Mouse (Mus musculus) NIH3T3 (cell line): ENCODE data around the gene Pfdn6.
A peak's percentile ranks its signal among the peaks of the same experiment; 100 is the strongest.
"Not testable (repeated sequence)": the region's sequence is repeated elsewhere in the genome, so short reads cannot be mapped to it uniquely, and the experiment has no call there.

ENCODE experiments used
- DNase-seq: peaks from one replicate; pipeline ENCODE4 v3.0.0-alpha.2; 2012; ENCODE audit warnings: low read depth

Pfdn6 gene

DNA sequence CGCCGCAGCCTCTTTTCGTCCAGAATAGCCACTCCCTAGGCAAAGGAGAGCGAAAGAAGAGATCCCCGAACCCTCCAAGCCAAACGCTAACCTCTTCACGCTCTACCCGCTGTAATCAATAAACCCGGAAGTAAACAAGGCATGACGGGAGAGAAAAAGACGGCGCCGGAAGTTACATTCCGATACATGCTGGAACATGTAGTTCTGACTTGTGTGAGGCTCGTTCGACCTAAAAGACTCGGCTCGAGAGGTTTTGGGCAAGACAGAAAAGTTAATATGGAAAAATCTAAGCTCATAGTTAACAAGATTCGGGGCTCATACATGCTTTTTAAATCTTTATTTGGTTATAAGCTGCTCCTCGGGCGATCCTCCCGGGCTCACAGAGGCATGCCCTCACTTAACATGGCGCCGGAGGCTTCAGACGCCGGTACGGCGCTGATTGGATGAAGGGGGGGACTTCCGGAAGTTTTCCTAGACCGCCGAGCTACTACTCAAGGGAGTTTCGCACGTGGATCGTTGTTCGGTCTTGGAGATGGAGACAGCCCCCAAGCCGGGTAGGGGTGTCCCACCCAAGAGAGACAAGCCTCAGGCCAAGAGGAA, at the start of gene Pfdn6, which contains the start of gene Wdr46:
Gene Pfdn6, minus strand, starts transcription at position 138 of the 600 bp plus-strand sequence.
Gene Wdr46, plus strand, starts transcription at position 455 of the 600 bp plus-strand sequence.
- DNase-seq = peak; percentile 91

DNA sequence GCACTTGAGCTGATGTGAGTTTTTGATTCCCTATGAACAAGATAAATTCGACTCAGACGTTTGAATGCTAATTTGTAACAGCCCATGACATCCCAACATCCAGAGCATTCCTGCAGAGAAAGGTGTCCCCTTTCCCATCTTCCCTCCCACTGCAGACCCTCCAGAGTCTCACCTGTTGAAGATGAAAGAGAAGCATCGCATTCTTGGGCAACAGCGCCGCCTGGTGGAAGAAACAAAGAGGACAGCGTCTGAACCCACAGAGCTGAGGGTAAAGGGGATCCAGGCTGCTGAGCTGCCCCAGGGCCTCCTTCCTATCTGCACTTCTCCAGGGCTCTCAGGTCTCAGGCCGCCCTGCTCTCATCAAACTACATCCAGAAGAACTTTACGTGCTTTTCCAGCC, 42.0 kb upstream of the Pfdn6 start:
- DNase-seq = not testable (repeated sequence)

- not testable (repeated sequence) for DNase-seq
Observed at GRCm38 (mm10) chr17:33981192-33981909, 41.2 kb upstream of the Pfdn6 start.

- no peak for DNase-seq
Observed at GRCm38 (mm10) chr17:33980181-33981035, 40.3 kb upstream of the Pfdn6 start.

GRCm38 (mm10) chr17:33979512-33980050, 39.4 kb upstream of the Pfdn6 start:
- DNase-seq = no peak

DNA sequence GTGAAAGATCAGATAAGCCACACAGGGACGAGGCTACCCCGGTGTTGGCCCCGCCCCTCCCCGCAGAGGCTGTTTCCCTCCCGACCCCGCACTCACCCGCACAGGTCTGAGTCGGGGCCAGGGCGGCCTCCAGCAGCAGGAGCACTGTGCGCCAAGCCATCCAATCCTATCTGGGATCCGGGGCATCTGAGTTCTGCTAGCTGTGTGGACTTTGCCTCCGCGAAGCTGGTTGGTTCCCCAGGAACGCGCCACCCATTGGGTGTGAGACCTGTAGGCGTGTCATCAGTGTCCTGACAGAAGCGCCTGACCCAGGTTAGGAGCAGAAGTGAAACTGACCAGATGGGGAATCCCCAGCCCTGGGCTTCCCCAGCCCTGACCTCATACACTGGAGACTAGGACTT, 38.5 kb upstream of the Pfdn6 start:
- peak; percentile 60 for DNase-seq

DNA sequence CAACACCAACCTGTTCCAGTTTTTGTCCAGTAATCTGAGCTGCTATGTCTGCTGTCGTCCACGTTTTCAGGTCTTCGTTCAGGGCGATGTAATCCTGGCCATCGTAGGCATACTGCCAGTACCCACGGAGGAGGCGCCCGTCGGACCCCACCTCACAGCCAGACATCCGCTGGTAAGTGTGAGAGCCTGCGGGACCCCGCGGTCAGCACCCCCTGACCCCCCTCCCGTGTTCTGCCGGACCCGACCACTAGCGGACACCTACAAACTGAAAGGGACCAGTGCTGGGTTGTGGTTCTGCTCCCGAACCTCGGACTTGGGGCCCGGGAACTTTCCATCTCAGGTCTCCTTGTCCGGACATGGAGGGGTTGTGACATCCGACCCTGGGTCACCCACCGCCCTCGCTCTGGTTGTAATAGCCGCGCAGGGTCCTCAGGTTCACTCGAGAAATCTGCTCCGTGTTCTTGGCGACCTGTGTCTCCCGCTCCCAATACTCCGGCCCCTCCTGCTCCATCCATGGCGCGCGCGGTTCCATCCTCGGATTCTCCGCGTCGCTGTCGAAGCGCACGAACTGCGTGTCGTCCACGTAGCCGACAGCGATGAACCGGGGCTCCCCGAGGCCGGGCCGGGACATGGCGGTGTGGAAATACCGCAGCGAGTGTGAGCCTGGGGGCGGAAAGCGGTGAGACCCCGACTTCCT, 37.9 kb upstream of the Pfdn6 start:
- DNase-seq = no peak

GRCm38 (mm10) chr17:33973572-33973971, 33.4 kb upstream of the Pfdn6 start:
- DNase-seq = no peak

GRCm38 (mm10) chr17:33972691-33973090, 32.5 kb upstream of the Pfdn6 start:
- peak; percentile 67 for DNase-seq

GRCm38 (mm10) chr17:33969394-33969793, 29.3 kb upstream of the Pfdn6 start:
- DNase-seq = no peak

GRCm38 (mm10) chr17:33968927-33969326, 28.8 kb upstream of the Pfdn6 start:
- DNase-seq = peak; percentile 87

DNA sequence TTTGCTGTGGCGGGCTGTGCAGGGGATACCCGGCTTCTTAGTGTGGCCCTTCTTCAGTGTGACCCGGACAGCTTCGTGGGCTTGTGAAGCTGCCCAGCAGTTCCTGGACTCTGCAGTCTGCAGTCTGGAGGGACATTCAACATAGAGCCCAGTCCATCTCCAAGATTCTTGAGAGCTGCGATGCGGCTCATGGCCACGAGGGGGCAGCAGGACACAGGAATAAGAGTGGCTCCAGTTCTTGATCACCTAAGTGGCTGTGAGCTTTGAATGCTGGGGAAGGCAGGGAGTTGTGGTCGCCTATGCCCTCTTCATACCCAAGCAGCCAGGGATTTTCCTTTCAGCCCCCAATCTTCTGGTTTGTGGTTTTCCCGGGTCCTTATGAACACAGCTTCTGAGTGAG, 28.3 kb upstream of the Pfdn6 start:
- DNase-seq = peak; percentile 93

DNA sequence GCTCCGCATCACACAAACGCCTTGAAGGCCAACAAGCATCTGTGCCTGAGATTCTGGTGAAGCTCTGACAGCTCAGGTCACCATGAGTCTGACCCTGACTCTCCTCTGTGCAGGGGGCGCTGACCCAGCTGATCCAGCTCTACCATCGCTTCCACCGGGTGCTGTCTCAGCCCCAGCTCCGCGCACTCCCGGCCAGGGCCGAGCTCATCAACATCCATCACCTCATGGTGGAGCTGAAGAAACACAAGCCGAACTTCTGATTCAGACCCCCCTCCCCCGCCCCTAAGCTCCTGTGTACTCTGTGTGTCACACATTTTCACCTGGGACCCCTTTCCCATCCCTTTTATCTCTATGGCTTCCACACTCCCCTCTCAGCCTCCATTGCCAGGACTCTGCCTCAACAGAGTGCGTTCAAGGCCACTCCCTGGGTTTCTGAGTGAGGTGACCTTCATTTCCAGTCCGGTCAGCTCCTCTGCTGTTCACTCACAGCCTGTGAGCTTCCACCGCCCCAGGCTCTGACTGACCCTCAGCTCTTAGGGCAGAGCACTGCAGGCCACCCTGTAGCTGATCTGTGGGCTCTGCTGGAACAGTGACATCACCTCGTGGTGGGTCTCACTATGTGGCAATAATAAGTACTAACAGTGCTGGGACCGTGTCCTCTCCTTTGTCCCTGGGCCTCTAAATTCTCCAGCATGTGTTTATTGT, 25.9 kb upstream of the Pfdn6 start:
- no peak for DNase-seq

DNA sequence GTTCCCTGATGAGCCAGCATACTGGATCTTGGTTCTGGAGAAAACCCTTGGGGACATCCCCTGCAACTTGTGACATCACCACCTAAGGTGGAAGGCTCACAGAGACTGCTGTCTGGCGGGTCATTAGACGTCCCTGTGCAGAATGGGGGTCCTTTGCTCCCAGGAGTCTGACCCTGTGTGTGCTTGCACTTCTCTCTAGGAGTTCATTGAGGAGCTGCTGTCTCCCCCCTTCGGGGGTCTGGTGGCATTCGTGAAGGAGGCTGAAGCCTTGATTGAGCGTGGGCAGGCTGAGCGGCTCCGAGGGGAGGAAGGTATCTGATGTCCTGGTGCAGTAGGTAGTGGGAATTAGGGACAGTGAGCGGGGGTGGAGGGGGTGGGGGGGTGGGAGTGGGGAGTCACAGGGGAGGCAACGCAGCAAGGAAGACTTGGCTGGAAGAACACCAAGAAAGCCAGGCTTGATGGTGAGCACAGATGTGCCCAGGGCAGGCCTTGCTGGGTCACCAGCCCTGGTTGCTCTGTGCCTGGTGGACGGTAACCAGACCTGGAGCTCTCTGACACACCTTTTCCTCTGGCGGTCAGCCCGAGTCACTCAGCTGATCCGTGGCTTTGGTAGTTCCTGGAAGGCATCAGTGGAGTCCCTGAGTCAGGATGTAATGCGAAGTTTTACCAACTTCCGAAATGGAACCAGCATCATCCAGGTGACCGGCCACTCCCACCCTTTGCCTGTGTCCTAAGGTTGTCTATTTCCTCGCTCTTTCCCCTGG, 25.1 kb upstream of the Pfdn6 start:
- no peak for DNase-seq

DNA sequence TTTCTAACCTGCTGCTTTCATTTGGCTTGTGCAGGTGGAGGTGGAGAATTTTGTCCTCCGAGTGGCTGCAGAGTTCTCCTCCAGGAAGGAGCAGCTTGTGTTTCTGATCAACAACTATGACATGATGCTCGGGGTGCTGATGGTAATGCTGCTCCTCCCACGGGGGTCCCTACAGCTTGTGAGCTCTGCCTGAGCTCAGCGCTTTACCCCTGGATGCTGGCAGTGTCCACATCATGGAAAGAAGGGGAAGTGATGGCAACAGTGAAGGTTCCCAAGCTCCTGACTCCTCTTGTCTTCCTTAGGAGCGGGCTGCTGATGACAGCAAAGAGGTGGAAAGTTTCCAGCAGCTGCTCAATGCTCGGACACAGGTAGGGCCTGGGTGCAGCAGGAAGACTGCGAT, 22.7 kb upstream of the Pfdn6 start:
- no peak for DNase-seq

DNA sequence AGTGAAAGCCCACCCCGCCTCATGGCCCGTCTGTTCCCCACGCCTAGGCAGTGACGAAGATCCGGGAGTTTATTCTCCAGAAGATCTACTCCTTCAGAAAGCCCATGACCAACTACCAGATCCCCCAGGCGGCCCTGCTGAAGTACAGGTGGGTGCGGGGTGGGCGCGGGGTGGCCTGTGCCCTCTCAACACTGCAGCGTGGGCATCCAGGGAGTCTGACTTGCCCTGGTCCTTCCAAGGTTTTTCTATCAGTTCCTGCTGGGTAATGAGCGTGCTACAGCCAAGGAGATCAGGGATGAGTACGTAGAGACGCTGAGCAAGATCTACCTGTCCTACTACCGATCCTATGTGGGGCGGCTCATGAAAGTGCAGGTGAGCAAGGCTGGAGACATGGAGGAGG, 19.8 kb upstream of the Pfdn6 start:
- DNase-seq = no peak

DNA sequence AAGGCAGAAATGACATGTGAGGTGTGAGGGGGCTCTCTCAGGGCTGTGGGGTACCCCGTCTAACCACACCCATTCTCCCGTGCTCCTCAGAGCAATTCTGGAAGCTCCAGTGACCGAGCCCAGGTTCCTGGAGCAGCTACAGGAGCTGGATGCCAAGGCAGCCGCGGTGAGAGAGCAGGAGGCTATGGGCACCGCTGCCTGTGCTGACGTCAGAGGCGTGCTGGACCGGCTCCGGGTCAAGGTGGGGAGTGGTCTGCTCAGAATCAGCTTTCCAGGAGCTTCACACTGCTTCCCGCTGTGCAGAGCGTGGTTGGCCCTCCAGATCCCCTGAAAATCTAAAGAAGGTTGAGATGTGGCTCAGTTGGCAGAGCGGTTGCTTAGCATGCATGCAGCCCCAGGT, 19.0 kb upstream of the Pfdn6 start:
- no peak for DNase-seq

GRCm38 (mm10) chr17:33958451-33958850, 18.3 kb upstream of the Pfdn6 start:
- DNase-seq = no peak

DNA sequence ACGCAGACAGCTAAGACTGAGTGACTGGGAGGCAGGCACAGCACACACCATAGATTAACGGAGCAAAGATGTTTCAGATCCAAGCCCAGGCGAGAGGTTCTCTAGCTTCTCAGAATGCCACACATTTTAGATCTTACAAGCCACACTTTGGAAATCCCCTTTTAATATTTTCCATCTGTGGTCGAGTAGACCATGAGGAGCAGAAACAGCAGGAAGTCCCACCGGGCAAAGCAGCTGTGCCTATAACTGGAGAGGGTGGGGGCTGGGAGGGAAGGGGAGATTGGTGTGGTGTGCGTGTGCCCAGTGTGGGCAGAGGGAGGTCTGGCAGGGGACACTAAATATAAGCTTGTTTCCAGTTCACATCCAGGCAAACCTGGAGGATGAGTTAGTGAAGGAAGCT, 17.4 kb upstream of the Pfdn6 start:
- no peak for DNase-seq

DNA sequence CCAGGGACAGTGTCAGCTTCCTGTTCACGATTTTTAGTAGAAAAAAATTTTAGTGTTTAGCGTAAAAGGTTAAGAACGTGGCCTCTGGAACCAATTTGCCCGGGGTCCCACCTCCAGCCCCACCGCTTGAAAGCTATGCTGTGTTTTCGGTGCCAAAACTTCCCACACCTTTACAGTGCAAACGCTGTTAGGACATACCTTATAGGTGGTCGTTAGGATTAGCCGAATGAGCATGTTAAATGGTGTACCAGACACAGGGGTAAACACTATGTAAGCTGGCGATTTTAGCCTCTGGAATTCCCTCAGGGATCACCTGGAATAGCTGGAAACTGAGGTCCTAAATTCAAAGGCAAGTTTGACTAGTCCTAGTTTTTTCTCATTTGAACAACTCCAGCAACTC, 16.2 kb upstream of the Pfdn6 start:
- DNase-seq = peak; percentile 35
